Mouse (Mus musculus) stomach, embryonic 14.5 days (tissue): ENCODE results near the gene Pml. TPM values are rescaled to one million over a fixed set of nuclear protein-coding genes. Genes with fewer than 3 reads are reported as not detected.
A peak's percentile ranks its signal among the peaks of the same experiment; 100 is the strongest.

Experiments
- ATAC-seq: fragments of 200-750 bp; cut with Nextera tagmentation; 2 replicates; pipeline ENCODE4 v1.8.0; 2017; ENCODE audit warnings: low read depth, moderate TSS enrichment; ENCODE audit not compliant: insufficient number of reproducible peaks, insufficient read depth, low FRiP score
- H3K27ac ChIP-seq: fragments of 300-500 bp; sonication (generic); 2 replicates; pipeline ENCODE4 v1.5.1; 2014; ENCODE audit warnings: mild to moderate bottlenecking, low read length, moderate library complexity, mixed read lengths
- H3K27me3 ChIP-seq: fragments of 300-500 bp; sonication (generic); 2 replicates; pipeline ENCODE4 v1.6.1; 2014; ENCODE audit warnings: low read length, control low read depth, mixed read lengths; ENCODE audit not compliant: control insufficient read depth, insufficient read depth
- H3K36me3 ChIP-seq: fragments of 300-500 bp; sonication (generic); 2 replicates; pipeline ENCODE4 v1.6.1; 2014; ENCODE audit warnings: mild to moderate bottlenecking, control low read depth, low read length, moderate library complexity, mixed read lengths; ENCODE audit not compliant: control insufficient read depth, insufficient read depth
- H3K4me1 ChIP-seq: fragments of 300-500 bp; sonication (generic); 2 replicates; pipeline ENCODE4 v1.6.1; 2014; ENCODE audit warnings: low read length, control low read depth, mixed read lengths; ENCODE audit not compliant: control insufficient read depth, insufficient read depth
- H3K4me2 ChIP-seq: fragments of 300-500 bp; sonication (generic); replicated peaks from 2 replicates; pipeline ENCODE4 v1.6.1; 2014; ENCODE audit warnings: low read depth, low read length, control low read depth
- H3K4me3 ChIP-seq: fragments of 300-500 bp; sonication (generic); 2 replicates; pipeline ENCODE4 v1.5.1; 2014; ENCODE audit warnings: low read depth, low read length, control low read depth
- H3K9ac ChIP-seq: fragments of 300-500 bp; sonication (generic); replicated peaks from 2 replicates; pipeline ENCODE4 v1.6.1; 2014; ENCODE audit warnings: low read depth, mild to moderate bottlenecking, control low read depth, low read length, moderate library complexity, mixed read lengths
- H3K9me3 ChIP-seq: fragments of 300-500 bp; sonication (generic); 2 replicates; pipeline ENCODE4 v1.6.1; 2016; ENCODE audit warnings: low read depth, low read length, control low read depth; ENCODE audit not compliant: control insufficient read depth
- WGBS: fragments of 180-500 bp; shearing (Covaris S2); extraction: QIAGEN DNeasy Blood & Tissue Kit; methylation state at CpG from one replicate; pipeline ENCODE4 v1.1.7; 2014; 5-methylcytosine and 5-hydroxymethylcytosine counted together
- polyA plus RNA-seq: library from polyadenylated mRNA; unstranded; fragments of >200 nt; fragmentation: Nextera tagmentation; extraction: Ambion mirVana; gene quantifications from 2 replicates; pipeline ENCODE4 v1.2.1, GENCODE M21; 2014

The Pml gene
- 15.0 and 17.2 TPM in 2 replicates for polyA plus RNA-seq

- H3K4me1 ChIP-seq, result peaks cover 15% of the 10 kb centered on the region
- ATAC-seq, result peak; percentile 68
- WGBS, result under 1% methylated on average over 16 of the region's 16 CpGs
Measured at GRCm38 (mm10) chr9:58249592-58250192, at the start of gene Pml. Gene Pml, minus strand, starts transcription at chr9:58249786.

GRCm38 (mm10) chr9:58297961-58298477 is 48.4 kb upstream of the Pml start:
- no peak for ATAC-seq
- no peaks in the 10 kb centered on the region for H3K9me3 ChIP-seq
- H3K4me1 ChIP-seq, result peaks cover 40% of the 10 kb centered on the region
- 0 out of 2 replicates have a peak overlapping the region, but pooled peaks have one; percentile 21 for H3K27ac ChIP-seq
- WGBS, result 68% methylated on average over 4 of the region's 4 CpGs
- H3K4me3 ChIP-seq, result no peak overlapping the region
- no peaks in the 10 kb centered on the region for H3K27me3 ChIP-seq
- H3K36me3 ChIP-seq, result no peaks in the 10 kb centered on the region
- H3K9ac ChIP-seq, result no peak overlapping the region
- no peak overlapping the region for H3K4me2 ChIP-seq

More at GRCm38 (mm10) chr9:58249592-58250192, at the start of gene Pml:
- no peaks in the 10 kb centered on the region; the same call in 1 of the 2 replicates for H3K36me3 ChIP-seq
- H3K27me3 ChIP-seq, result no peaks in the 10 kb centered on the region
- H3K4me2 ChIP-seq, result peak within 1 kb of the TSS; percentile 72
- H3K9me3 ChIP-seq, result no peaks in the 10 kb centered on the region
- H3K4me3 ChIP-seq, result peak within 1 kb of the TSS; percentile 39
- peak within 1 kb of the TSS; percentile 89 for H3K27ac ChIP-seq
- peak within 1 kb of the TSS; percentile 39 for H3K9ac ChIP-seq

GRCm38 (mm10) chr9:58297065-58297464 is 47.5 kb upstream of the Pml start:
- Histone ChIP-seq H3K9me3 (no peaks in the 10 kb centered on the region), H3K27ac (peak overlapping the region; percentile 87; the same call in 1 of the 2 replicates), H3K4me3 (no peak overlapping the region), H3K4me1 (peaks cover 34% of the 10 kb centered on the region), H3K9ac (no peak overlapping the region), H3K4me2 (no peak overlapping the region), H3K27me3 (no peaks in the 10 kb centered on the region), H3K36me3 (no peaks in the 10 kb centered on the region; the same call in 1 of the 2 replicates)
- 72% methylated on average over 6 of the region's 6 CpGs for WGBS
- ATAC-seq, result no peak

GRCm38 (mm10) chr9:58295766-58296361 is 46.3 kb upstream of the Pml start:
- WGBS, result 17% methylated on average over 9 of the region's 9 CpGs
- ATAC-seq, result peak; percentile 75; the same call in 1 of the 2 replicates
- H3K4me3 ChIP-seq, result no peak overlapping the region
- no peaks in the 10 kb centered on the region; the same call in 1 of the 2 replicates for H3K36me3 ChIP-seq
- no peaks in the 10 kb centered on the region for H3K9me3 ChIP-seq
- peak overlapping the region; percentile 87 for H3K27ac ChIP-seq
- H3K4me1 ChIP-seq, result peaks cover 34% of the 10 kb centered on the region
- no peak overlapping the region for H3K9ac ChIP-seq
- H3K4me2 ChIP-seq, result no peak overlapping the region
- H3K27me3 ChIP-seq, result no peaks in the 10 kb centered on the region

GRCm38 (mm10) chr9:58295345-58295744 is 45.8 kb upstream of the Pml start:
- H3K9me3 ChIP-seq, result no peaks in the 10 kb centered on the region
- H3K9ac ChIP-seq, result no peak overlapping the region
- peak overlapping the region; percentile 87; the same call in 1 of the 2 replicates for H3K27ac ChIP-seq
- H3K27me3 ChIP-seq, result no peaks in the 10 kb centered on the region
- H3K36me3 ChIP-seq, result no peaks in the 10 kb centered on the region; the same call in 1 of the 2 replicates
- 75% methylated on average over 3 of the region's 3 CpGs for WGBS
- peaks cover 34% of the 10 kb centered on the region for H3K4me1 ChIP-seq
- ATAC-seq, result no peak
- H3K4me3 ChIP-seq, result no peak overlapping the region
- H3K4me2 ChIP-seq, result no peak overlapping the region

- H3K36me3 ChIP-seq, result no peaks in the 10 kb centered on the region; the same call in 1 of the 2 replicates
- no peak overlapping the region for H3K27ac ChIP-seq
- H3K27me3 ChIP-seq, result no peaks in the 10 kb centered on the region
- no peak overlapping the region for H3K4me3 ChIP-seq
- no peaks in the 10 kb centered on the region for H3K9me3 ChIP-seq
- no peak overlapping the region for H3K4me2 ChIP-seq
- no peak for ATAC-seq
- peaks cover 27% of the 10 kb centered on the region for H3K4me1 ChIP-seq
- no peak overlapping the region for H3K9ac ChIP-seq
- WGBS, result 58% methylated on average over 7 of the region's 7 CpGs
Measured at GRCm38 (mm10) chr9:58294527-58294926, 44.9 kb upstream of the Pml start.

- 76% methylated on average over 2 of the region's 2 CpGs for WGBS
- H3K27ac ChIP-seq, result no peak overlapping the region
Measured at GRCm38 (mm10) chr9:58289901-58290300, 40.3 kb upstream of the Pml start.

GRCm38 (mm10) chr9:58289090-58289489 is 39.5 kb upstream of the Pml start:
- 78% methylated on average over 1 of the region's 1 CpGs for WGBS
- ATAC-seq, result no peak

More at GRCm38 (mm10) chr9:58289901-58290300, 40.3 kb upstream of the Pml start:
- H3K27me3 ChIP-seq, result no peaks in the 10 kb centered on the region
- H3K4me1 ChIP-seq, result no peaks in the 10 kb centered on the region
- peaks cover 3% of the 10 kb centered on the region for H3K36me3 ChIP-seq
- H3K9ac ChIP-seq, result no peak overlapping the region
- H3K4me2 ChIP-seq, result no peak overlapping the region
- no peak for ATAC-seq
- H3K9me3 ChIP-seq, result no peaks in the 10 kb centered on the region
- H3K4me3 ChIP-seq, result no peak overlapping the region

More at GRCm38 (mm10) chr9:58289090-58289489, 39.5 kb upstream of the Pml start:
- Histone ChIP-seq H3K9me3 (no peaks in the 10 kb centered on the region), H3K36me3 (peaks cover 3% of the 10 kb centered on the region), H3K4me1 (no peaks in the 10 kb centered on the region), H3K27ac (no peak overlapping the region), H3K4me2 (no peak overlapping the region), H3K9ac (no peak overlapping the region), H3K4me3 (no peak overlapping the region), H3K27me3 (no peaks in the 10 kb centered on the region)
